Mouse (Mus musculus) layer of hippocampus, adult 8-10 months (tissue): ENCODE results near the gene Fmo2. TPM values are rescaled to one million over a fixed set of nuclear protein-coding genes. Genes with fewer than 3 reads are reported as not detected.

Source experiments
- DNase-seq, 2 experiments: peaks; one replicate each; pipeline ENCODE4 v3.0.0; 2022; ENCODE audit warnings: low spot score in 2 of 2
- total RNA-seq, 4 experiments: library from RNA; stranded (reverse); gene quantifications; 2 replicates each; pipeline ENCODE4 v1.2.4; 2022

Fmo2 gene
- total RNA-seq, 4 experiments from 2014 or later = 3.6 to 9.4 (median 6.0) TPM

DNA sequence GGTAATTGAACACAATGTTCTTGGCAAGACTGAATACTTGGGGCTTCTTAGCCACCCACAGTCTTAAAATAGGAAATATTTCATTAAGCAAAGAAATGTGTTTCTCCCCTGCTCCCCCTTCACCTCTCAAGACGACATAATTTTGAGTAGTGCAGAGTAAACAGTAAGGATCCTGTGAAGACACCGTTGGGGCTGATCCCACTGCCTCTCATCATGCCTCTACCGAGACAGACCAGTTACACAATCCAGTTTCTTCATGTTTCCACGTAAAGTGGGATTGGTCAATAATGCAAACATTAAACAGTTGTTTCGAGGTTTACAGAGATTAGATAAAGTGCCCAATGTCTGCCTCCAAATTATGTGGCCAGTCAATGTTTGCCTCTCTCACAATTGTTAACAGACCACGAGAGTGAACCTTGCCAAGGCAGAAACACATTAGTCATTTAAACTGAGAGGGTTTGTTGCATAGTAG is 6.5 kb downstream of the Fmo2 start:
- DNase-seq = no peak

DNA sequence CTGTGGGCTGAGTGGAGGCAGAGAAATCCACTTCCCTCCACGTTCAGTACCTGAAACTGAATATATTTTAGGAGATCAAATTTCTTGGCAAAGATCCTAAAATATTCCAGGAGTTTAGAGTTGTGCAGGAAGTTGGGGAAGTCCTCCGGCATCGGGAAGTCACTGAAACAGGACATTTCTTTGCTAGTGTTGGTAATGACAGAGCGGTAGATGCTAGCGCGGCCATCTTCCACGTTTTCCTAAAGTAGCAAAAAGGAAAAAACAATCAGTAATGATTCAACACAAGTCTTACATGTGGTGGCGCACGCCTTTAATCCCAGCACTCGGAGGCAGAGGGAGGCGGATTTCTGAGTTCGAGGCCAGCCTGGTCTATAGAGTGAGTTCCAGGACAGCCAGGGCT is 9.9 kb downstream of the Fmo2 start:
- no peak for DNase-seq

DNA sequence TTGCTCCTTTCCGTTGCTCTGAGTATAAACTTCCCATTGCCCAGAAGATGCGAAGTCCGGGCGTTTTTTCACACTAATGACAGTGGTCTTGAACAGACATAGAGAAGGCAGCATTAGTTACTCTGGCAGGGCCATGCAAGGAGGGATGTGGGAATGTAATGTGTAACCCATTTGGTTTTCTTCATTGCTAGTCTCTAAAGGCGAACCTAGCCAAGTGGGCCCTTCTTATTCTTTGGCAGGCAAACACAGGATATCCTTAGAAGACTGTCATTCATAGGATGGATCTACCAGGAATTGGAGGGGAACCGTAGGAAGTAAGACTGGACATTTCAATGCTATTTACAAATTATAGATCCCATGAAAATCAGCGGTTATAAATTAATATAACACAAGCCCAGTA is 10.9 kb downstream of the Fmo2 start:
- no peak for DNase-seq

DNA sequence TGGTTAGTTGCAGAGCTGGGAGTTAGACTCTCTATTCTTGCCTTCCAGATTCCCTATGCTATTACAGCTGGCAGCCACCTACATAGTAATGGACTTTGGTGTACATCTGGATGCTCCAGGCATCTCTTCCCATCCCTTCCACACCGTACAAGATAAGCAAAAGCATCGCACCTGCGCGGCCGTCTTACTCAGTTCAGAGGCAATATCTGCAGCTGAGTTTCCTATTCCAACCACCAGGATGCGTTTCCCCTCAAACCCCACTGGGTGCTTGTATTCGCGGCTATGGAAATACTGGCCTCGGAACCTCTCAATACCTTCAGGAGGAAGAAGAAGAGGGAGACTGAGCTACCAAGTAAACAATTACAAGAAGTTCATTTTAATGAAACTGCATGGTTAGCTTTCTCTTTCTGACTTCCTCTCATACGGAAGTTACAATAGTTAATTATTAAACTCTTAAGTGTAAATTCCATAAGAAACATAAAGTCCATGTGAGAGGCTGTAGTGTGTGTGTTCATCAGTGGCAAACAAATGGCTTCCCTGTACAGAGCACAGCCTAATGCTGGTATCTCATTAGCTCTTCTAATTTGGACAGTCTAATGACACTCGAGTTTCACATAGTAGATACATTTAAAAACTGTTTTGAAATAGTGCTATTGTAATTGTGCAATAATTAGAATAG is 12.2 kb downstream of the Fmo2 start:
- DNase-seq = no peak

DNA sequence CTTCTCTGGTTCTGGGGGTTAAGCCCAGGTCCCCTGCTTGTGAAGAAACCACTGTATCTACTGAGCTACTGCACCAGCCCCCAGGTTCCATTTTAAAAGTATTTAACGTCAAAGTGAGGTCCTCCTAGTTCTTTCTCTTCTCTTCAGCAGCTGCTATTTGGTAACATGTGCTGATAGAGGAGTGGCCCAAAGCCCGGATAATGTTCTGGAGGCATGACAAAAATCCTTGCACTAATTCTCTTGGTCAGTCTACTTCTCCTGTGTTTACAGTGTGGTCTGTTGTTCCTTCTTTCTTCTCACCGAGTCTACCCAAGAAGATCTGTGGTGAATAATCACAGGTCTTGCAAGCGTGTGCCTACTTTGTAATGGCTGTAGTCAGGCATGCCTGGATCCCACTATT is 15.8 kb downstream of the Fmo2 start:
- no peak for DNase-seq

DNA sequence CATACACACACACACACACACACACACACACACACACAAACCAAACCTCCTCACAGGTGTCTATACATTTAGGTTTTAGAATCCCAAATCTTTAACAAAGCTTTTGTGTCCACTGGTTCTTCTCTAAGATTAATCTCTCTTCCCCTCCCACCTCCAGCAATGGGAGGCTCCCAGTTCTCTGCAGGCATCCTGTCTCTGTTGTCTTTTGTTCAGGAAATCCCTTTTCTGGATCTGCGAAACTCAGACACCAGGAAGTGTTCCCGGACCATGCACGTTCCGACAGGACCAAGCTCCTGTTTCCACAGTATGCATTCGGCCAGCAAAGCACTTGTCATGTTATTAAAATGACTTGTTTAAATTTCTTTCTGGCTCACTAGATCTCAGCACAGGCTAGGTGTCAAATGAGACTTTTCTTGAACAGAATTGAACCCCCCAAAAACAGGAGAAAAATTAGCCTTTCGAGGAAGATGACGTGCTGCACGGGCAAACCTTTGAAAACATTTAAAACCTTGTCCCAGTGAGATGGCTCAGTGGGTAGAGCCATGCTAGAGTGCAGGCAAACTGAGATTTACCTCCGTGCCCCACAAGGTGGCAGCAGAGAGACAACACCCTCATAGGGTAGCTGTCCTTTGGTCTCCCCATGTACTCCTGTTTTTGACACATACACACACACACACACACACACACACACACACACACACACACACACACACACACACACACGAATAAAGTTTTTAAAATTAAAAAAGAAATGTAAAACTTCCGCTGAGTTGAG is 18.7 kb downstream of the Fmo2 start:
- DNase-seq = peak; percentile 7 to 31

DNA sequence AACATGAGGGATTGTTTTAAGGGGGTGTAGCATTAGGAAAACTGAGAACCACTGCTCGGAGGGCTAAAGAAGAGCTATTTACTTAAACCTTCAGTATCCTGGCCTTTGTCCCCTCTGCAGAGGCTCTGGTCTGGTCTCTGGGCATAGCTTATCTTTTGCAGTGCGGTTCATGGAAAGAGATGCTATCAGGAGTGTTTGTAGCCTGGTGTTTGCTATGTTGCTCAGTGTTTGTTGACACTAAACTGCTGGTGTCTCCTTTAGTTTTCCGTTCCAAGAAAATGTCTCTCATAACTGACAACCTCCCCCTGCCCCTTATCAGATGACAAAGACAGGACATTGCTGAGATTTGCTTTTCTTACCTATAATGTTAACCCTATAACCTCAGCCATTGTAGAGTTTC is 23.4 kb downstream of the Fmo2 start:
- DNase-seq = no peak

DNA sequence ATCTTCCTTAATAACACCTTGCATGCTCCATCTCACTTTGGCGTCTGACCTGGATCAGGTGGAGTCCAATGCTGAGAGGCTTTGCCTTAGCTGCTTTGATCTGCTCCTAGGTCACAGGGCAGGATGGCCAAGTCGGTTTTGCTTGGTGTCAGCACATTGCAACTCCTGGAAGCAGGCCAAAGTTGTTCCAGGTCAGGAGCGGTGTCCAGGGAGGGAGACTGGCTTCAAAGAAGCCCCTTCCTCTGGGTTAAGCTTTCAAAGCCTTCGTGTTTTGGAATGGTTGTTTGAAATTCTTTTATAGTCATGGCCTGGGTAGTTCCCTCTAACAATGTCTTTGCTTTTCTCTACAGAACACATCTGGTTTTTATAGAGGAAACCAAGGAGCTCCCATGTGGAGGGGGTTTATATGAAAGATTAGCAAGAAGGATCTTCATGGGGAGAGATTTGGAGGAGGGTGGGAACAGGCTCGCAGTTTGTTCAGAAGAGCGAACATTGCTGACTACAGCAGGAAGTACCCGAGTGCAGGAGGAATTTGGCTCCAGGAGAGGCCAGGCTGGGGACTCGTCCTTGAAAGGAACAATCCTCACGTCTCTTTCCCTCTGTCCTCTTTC is 26.7 kb downstream of the Fmo2 start:
- DNase-seq = no peak

DNA sequence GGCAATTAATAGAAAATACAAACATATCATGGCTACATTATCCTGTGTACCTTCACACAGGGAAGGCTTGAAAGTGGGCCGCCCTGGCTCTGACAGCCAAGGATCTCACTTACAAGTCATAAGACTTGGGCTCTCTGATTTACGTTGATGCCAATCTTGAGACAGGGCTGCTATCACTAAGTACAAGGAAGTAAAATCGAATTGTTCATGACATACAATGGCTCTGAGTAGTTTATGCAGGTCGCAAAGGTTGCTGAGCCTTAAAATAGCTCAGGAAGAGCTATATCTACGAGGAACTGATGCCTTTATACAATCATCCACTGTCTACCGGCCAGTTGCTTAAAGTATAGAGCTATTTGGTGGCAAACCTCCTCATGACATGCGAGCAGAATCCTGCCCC is 27.5 kb downstream of the Fmo2 start:
- DNase-seq = no peak

DNA sequence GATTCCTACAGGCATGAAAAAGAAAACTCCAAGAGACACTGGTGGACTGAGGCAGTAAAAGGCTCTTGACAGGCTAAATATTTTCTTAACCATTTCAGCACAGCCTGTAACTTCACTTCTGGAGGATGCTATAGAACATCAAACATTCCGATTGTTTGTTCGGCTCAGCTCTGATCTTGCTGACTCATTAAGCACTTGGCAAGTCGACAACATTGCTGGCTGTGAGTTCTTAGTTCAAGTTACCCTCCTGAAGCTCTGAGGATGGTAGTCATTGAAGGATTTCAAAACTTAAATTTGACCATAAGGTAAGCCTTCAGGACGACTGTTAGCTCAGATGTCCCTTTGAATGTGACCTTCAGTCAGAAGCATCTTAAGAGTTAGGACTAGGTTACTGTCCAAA is 31.1 kb downstream of the Fmo2 start:
- DNase-seq = no peak

DNA sequence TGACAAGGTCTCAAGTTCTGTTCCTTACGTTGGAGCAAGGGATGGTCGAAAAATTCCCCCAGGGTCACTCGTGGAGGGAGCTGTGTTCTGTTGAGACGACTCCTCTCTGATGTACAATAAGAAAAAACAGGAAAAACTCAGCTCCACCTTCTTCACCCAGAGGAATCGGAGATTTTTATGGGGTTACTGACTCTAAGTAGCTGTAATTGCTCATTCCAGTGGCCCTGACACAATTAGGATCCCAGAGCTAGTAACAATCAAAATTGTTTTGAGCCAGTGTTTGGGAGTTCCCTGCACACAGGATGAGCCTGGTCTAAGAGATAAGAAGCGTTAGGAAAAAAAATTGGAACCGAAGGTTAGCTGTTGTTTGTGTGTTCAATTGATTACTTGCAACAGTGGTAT is 32.2 kb downstream of the Fmo2 start, which contains the start of gene Fmo1:
Gene Fmo1, minus strand, starts transcription at position 331 of the 402 bp plus-strand sequence.
- no peak for DNase-seq

DNA sequence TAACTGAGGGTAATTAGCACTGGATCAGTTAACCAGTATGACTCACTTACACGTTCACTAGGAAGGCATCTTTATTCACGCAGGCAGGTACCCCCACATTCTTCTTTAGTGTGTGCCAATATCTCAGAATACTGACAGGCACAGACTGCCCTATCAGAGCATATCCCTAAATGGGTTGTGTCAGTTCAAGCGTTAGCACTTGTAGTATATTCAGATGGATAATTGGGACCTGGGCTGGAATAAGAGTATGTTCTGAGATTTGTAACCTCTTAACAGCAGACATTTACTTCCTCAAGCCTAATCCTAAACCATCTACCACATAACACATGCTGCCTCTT is 33.1 kb downstream of the Fmo2 start:
- no peak for DNase-seq

DNA sequence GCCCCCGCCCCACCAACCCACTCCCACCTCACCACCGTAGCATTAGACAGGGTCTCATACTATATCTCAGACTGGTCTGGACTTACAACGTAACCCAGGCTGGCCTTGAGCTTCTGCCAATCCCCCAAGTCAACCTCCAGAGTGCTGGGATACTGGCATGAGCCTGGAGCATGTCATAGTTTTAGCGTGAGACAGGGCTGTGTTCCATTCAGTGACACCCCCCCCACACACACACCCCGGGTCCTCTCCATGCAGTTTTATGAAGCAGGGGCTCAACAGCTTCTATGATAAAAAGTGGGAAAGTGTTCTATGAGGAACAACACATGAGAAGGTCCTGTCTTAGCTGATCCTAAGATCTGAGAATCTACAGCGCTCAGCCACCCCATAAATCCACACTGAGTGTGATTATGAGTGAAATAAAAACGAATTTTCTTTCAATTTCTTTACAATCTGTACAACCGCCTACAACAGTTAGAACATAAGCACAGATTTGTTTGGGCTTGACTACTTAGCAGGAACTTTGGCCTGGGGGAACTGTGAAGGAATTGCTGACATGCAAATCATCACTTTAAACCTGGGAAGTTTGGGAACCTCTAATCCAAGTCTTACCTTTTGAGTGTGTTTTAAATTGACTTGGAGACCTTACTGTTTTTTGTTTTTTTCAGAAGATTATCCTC is 33.6 kb downstream of the Fmo2 start:
- no peak for DNase-seq

DNA sequence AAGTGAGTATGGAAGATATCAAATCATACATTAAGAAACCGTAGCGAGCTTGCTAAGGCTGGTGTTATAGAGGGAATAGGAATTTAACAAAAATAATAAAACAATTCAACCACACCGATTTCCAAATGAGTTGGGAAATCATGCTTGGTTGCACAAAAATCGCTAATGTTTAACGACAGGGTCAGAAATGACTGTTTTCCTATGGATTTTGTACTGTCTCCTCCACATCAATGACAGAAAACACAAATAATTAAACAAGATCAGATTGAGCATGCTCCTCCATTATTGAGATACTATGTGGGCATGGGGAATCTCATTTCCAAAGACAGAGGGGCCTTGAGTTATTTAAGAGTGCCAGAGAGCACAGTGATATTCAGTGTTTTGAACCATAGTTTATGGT is 34.2 kb downstream of the Fmo2 start:
- no peak for DNase-seq

DNA sequence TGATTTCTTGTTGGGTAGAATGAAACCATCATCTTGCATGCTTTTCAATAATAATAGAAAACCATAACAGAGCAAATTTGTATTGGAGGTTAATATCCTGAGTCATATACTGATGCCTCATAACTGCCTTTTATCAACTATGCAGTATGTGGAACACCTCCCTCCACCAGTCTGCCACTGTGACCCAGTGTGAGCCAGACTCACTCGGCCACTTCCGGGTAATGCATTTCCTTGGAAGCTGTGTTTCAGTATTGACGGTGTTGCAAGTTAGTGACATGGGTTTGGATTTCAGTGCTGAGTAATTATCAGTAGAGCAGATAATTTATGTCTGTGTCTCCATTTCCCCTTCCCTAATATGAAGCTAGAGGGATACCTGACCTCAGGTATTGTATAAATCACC is 34.9 kb downstream of the Fmo2 start:
- no peak for DNase-seq

DNA sequence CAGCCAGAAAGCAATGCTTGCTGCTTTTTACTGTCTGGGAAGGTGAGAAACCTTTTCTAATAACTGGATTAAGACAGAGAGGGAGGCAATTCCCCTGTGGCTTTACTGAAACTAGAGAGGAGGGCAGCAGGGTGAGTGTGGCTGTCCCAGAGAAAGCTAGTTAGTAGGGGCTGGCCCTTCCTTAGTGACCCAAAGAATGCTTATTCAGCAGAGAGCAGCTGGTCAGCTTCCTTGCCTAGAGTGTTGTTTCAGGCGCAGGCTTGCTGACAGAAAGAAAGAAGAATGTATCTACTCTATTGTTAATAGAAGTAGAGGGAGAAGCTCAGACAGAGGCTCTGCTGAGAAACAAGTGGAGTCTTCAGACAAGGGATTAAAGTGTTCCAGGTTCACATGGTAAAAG is 36.2 kb downstream of the Fmo2 start:
- no peak for DNase-seq

DNA sequence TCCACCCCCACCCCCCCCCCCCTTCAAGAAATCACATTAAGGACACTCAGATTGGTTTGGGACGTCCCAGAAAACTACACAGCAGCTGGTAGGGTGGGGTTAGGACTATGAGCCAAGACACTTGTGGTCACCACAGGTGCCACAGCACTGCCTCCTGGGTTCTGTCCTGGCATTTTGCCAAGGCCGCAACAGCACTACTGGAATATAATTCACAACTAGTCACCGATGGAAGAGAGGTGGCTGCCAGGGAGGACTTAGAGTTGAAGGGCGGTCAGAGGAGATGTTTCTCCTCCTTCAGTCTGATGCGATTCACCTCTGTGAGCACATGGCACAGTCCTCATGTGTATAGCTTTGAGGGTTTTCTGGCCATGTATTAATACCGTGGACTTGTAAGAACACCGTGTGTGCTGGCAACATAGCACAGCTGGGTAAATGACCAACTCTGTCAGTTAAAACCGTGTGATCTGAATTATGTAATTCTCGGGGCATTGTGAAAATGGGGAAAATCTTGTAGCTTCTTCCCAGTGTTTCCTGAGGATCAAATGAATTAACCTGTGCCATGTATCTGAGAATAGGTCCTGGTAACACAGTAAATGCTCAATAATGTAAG is 38.4 kb downstream of the Fmo2 start:
- no peak for DNase-seq

DNA sequence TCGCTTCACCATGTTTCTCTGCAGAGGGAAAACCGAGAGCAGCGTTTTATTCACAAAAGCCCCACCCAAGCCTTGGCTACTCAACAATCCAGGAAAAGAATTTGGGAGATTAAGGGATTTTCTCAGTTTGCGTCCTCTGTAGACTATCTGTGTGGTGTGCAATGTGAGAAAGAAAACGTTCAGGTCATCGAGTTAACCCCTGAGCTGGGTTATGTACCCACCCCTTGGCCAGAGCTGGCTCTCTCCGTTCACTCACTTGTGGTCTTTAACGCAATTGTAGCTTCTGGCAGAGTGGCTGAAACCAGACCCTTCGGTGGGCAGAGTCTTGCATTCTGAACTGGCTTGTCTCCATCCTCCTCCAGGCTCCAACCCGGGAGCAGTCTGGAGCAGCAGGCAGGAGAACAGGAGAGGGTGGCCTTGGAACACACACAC is 39.0 kb downstream of the Fmo2 start:
- DNase-seq = no peak

DNA sequence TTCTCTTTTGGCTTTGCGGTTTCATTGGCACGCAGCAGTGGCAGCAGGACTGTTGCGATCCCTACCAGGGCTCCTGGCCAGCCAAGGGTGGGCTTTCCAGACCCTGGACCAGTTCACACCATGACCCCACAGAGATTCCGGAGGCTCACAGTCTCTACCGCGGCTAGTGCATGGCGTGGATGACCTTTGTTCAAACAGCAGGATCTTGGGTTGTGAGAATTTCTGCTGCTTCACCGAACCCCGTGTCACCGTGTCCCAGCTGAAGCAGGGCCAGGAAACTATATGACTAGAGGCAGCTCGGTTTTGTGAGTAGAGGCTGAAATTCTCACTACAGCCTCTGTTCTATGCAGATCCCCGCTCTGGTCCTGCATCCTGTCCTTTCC is 39.8 kb downstream of the Fmo2 start:
- DNase-seq = no peak

DNA sequence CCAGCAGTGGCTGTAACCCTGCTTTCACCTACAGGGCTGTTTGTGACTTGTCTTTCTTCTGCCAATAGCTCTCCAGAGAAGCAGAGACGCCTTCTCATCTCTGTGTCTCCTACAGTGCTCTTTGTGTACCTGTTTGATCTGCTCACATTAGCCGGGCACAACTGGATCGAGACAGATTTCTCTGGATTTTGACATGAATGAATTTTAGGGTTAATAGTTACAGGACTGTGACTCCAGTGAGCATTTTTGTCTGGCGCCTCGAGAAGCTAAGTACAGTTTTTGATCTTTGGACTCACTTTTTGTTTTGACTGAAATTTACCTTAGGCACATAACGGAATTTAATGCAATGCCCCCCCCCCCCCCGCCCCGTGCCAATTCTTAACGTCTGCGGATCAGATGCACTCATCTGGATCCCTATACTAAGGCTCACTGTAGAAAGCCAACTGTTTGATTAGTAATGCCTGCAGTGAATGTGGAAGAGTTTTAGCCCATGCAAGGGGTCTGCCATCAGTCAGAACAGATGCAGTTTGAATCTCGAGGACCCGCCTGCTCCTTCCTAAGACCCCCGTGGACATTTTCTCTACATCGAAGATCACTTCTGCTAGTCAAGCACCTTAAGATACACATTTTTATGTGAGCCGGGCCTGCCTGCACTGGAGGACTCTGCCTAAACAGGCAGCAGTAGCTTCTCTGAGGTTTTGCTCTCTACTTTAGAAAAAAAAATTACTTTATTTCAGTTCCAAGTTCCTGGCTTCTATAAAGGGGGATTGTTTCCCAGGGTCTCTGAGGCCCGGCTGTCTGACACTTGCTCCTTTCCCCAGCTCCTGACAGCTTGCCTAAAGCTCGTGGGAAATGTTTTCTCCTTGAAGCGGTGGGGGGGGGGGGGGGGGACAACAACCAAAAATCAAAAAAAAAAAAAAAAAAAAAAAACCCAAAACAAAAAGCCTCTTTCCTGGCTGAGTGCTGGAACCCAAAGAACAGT is 40.5 kb downstream of the Fmo2 start:
- DNase-seq = no peak
